8 mouse cellular contexts compared by ENCODE assay signal in genomic region chr6:67535005-67535776, GRCm38 (mm10). TPM values are rescaled to one million over a fixed set of nuclear protein-coding genes. Genes with fewer than 3 reads are reported as not detected.
DNase-seq lines count a peak whose midpoint lies in the region; ATAC-seq and TF ChIP-seq lines count a peak whose summit lies in the region.

No protein-coding gene starts in this region.

- TF ChIP-seq POLR2A in testis, adult 2 months (IDR thresholded peaks at IDR 0.05; ENCODE audit: control insufficient read depth, low read depth, low read length): no peak

- WGBS in embryonic facial prominence, embryonic 14.5 days: 1% methylated on average over 50 of the region's 62 CpGs
- under 1% methylated on average over 62 of the region's 62 CpGs for WGBS in kidney, embryonic 16.5 days

- H3K9me3 ChIP-seq in embryonic facial prominence, embryonic 14.5 days (ENCODE audit: control insufficient read depth, low read length): no peaks in the 10 kb centered on the region
- H3K9me3 ChIP-seq in kidney, embryonic 16.5 days (ENCODE audit: low read length): no peaks in the 10 kb centered on the region

- H3K4me3 ChIP-seq in testis, adult 2 months (ENCODE audit: control insufficient read depth, low read depth, low read length): peak overlapping the region; percentile 35
- peak overlapping the region; percentile 45 for H3K4me3 ChIP-seq in embryonic facial prominence, embryonic 14.5 days (ENCODE audit: low read depth, low read length)
- H3K4me3 ChIP-seq in kidney, embryonic 16.5 days (ENCODE audit: low read length): peak overlapping the region; percentile 49

- DNase-seq in testis, postnatal 14 days (ENCODE audit: low spot score): no peak
- DNase-seq in embryonic facial prominence, embryonic 14.5 days (ENCODE audit: low spot score): peak; percentile 43
- peak; percentile 68 for DNase-seq in lung, postnatal 36 days
- peak; percentile 25 to 30 for DNase-seq in spleen, postnatal 36 days (ENCODE audit: low spot score in 2 of 2)
- DNase-seq in layer of hippocampus, adult 8-10 months (ENCODE audit: low spot score in 2 of 2): no peak
- no peak for DNase-seq in frontal cortex, postnatal 36 days (ENCODE audit: low spot score in 2 of 2)

- peak overlapping the region; percentile 52 for H3K9ac ChIP-seq in embryonic facial prominence, embryonic 14.5 days (ENCODE audit: low read depth, low read length)
- H3K9ac ChIP-seq in kidney, embryonic 16.5 days (replicated peaks; ENCODE audit: low read length): peak overlapping the region; percentile 54

- ATAC-seq in embryonic facial prominence, embryonic 14.5 days (ENCODE audit: low read depth): peak; percentile 5; the same call in 1 of the 2 replicates
- ATAC-seq in kidney, embryonic 16.5 days (ENCODE audit: low FRiP score, low TSS enrichment): peak; percentile 57

- no peak overlapping the region for H3K27ac ChIP-seq in testis, adult 2 months (ENCODE audit: control insufficient read depth, insufficient read depth, low read depth, low read length)
- peak overlapping the region; percentile 7; the same call in 1 of the 2 replicates for H3K27ac ChIP-seq in embryonic facial prominence, embryonic 14.5 days (replicated peaks; ENCODE audit: low read depth, low read length)
- peak overlapping the region; percentile 62 for H3K27ac ChIP-seq in kidney, embryonic 16.5 days (ENCODE audit: low read length)

- TF ChIP-seq CTCF in testis, adult 2 months (IDR thresholded peaks at IDR 0.05; ENCODE audit: control insufficient read depth, insufficient read depth, insufficient replicate concordance, low read depth, low read length): no peak

- H3K36me3 ChIP-seq in testis, adult 2 months (ENCODE audit: control insufficient read depth, insufficient read depth, low read length): no peaks in the 10 kb centered on the region
- no peaks in the 10 kb centered on the region for H3K36me3 ChIP-seq in embryonic facial prominence, embryonic 14.5 days (ENCODE audit: control insufficient read depth, insufficient read depth, low read length)
- no peaks in the 10 kb centered on the region for H3K36me3 ChIP-seq in kidney, embryonic 16.5 days (ENCODE audit: insufficient read depth, low read length)

- H3K4me1 ChIP-seq in testis, adult 2 months (ENCODE audit: control insufficient read depth, insufficient read depth, low read length): peaks cover 2% of the 10 kb centered on the region; the same call in 1 of the 2 replicates
- peaks cover 15% of the 10 kb centered on the region for H3K4me1 ChIP-seq in embryonic facial prominence, embryonic 14.5 days (ENCODE audit: control insufficient read depth, insufficient read depth, low read length)
- H3K4me1 ChIP-seq in kidney, embryonic 16.5 days (ENCODE audit: insufficient read depth, low read length): 0 out of 2 replicates have a peak, but pooled peaks cover 6% of the 10 kb centered on the region

- no peaks in the 10 kb centered on the region for H3K27me3 ChIP-seq in testis, adult 2 months (ENCODE audit: control insufficient read depth, insufficient read depth, low read length)
- peaks cover 55% of the 10 kb centered on the region for H3K27me3 ChIP-seq in embryonic facial prominence, embryonic 14.5 days (replicated peaks; ENCODE audit: control insufficient read depth, insufficient read depth, low read length)
- H3K27me3 ChIP-seq in kidney, embryonic 16.5 days (ENCODE audit: insufficient read depth, low read length): peaks cover 39% of the 10 kb centered on the region

- peak overlapping the region; percentile 78 for H3K4me2 ChIP-seq in embryonic facial prominence, embryonic 14.5 days (ENCODE audit: low read depth, low read length)
- H3K4me2 ChIP-seq in kidney, embryonic 16.5 days (replicated peaks; ENCODE audit: low read depth, low read length): peak overlapping the region; percentile 63

RNA-seq across cellular contexts. Expression of gene Tacstd2, which starts 0.4 kb away (rescaled TPM):
- polyA plus RNA-seq in testis, adult 2 months (2012; rRNA removed): 1.8 TPM in 1 of 2 replicates, not detected in the other
- 52.5 and 79.3 TPM in 2 replicates for polyA plus RNA-seq in embryonic facial prominence, embryonic 14.5 days (2014; fragmentation: Nextera tagmentation; extraction: Ambion mirVana)
- 73.5 and 75.3 TPM in 2 replicates for polyA plus RNA-seq in kidney, embryonic 16.5 days (2015; fragmentation: Nextera tagmentation; extraction: Ambion mirVana)
- total RNA-seq in layer of hippocampus, adult 8-10 months (2022): 1 to 10 TPM; 1.3 to 1.6 (median 1.4) TPM

RNA-seq across cellular contexts. Expression of gene Il23r, which starts 43.5 kb away (rescaled TPM):
- polyA plus RNA-seq in testis, adult 2 months (2012; rRNA removed): not detected in 2 replicates
- polyA plus RNA-seq in embryonic facial prominence, embryonic 14.5 days (2014; fragmentation: Nextera tagmentation; extraction: Ambion mirVana): 0.13 TPM in 1 of 2 replicates, not detected in the other
- not detected in 2 replicates for polyA plus RNA-seq in kidney, embryonic 16.5 days (2015; fragmentation: Nextera tagmentation; extraction: Ambion mirVana)
- total RNA-seq in layer of hippocampus, adult 8-10 months (2022): not detected

Comparison
In these comparisons a context has a peak if more than half of its experiments do, and no peak if none do; other contexts are left out.
1. DNase-seq: peak in embryonic facial prominence, embryonic 14.5 days (single experiment), lung, postnatal 36 days (single experiment) and spleen, postnatal 36 days (2 of 2); none in testis, postnatal 14 days (single experiment), layer of hippocampus, adult 8-10 months (0 of 2) and frontal cortex, postnatal 36 days (0 of 2).
2. RNA of gene Tacstd2, which starts 0.4 kb away (polyA plus RNA-seq): 73.5 to 75.3 TPM in kidney, embryonic 16.5 days and 52.5 to 79.3 TPM in embryonic facial prominence, embryonic 14.5 days; 1.8 TPM in testis, adult 2 months; every median in the first group is over 10 times any median in the second.
3. Peak in every context shown above with its lines, with median percentiles within 50 percentile points of each other: H3K4me3 ChIP-seq.